Mouse (Mus musculus): ENCODE data around the gene Hist1h2bp. TPM values are rescaled to one million over a fixed set of nuclear protein-coding genes. Genes with fewer than 3 reads are reported as not detected.
"Not testable (repeated sequence)": the region's sequence is repeated elsewhere in the genome, so short reads cannot be mapped to it uniquely, and the experiment has no call there.

The Hist1h2bp gene
- polyA plus RNA-seq, 1 experiment from 2014 or later, result 2.8 TPM

- Histone ChIP-seq H3K4me2 (replicated peaks) (peak overlapping the region; percentile 40), H3K4me3 (replicated peaks) (peak overlapping the region; percentile 16; the same call in 1 of the 2 replicates)
- not testable (repeated sequence) for H3K36me3 ChIP-seq; H3K4me1 ChIP-seq; H3K27me3 ChIP-seq; H3K9ac ChIP-seq; H3K27ac ChIP-seq (replicated peaks); H3K9me3 ChIP-seq (replicated peaks)
- 0% methylated on average over 14 of the region's 14 CpGs for WGBS
- ATAC-seq (ENCODE audit: insufficient number of reproducible peaks, low FRiP score, low TSS enrichment, low read depth), result peak; percentile 44; the same call in 1 of the 2 replicates
Observed at GRCm38 (mm10) chr13:21812092-21812491, 24.8 kb downstream of the Hist1h2bp start.

- WGBS, result 69% methylated on average over 8 of the region's 16 CpGs
- H3K4me2 ChIP-seq (replicated peaks); H3K36me3 ChIP-seq; H3K27ac ChIP-seq (replicated peaks); H3K9ac ChIP-seq; H3K4me3 ChIP-seq (replicated peaks); H3K9me3 ChIP-seq (replicated peaks); ATAC-seq (ENCODE audit: insufficient number of reproducible peaks, low FRiP score, low TSS enrichment, low read depth); H3K27me3 ChIP-seq; H3K4me1 ChIP-seq: not testable (repeated sequence)
Observed at GRCm38 (mm10) chr13:21820082-21820890, 33.0 kb downstream of the Hist1h2bp start.

DNA sequence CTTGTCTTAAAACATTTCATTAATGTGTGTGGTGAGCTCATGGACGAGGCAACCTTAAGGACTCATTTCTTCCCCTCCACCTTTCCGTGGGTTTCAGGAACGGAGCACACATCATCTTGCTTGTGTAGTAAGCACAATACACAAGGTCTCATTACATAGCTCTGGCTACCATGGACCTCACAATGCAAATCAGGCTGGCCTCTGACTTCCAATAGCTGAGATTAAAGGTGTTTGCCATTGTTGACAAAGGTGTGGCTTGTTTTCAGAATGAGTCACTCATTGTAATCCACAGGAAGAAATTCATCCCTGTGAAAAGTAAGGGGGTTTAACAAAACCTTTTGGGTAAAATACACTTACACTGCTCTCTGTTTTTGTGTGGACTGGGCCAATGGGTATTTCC is 41.2 kb downstream of the Hist1h2bp start:
- ATAC-seq (ENCODE audit: insufficient number of reproducible peaks, low FRiP score, low TSS enrichment, low read depth), result no peak
- no peaks in the 10 kb centered on the region; the same call in 1 of the 2 replicates for H3K36me3 ChIP-seq
- no peaks in the 10 kb centered on the region for H3K4me1 ChIP-seq
- WGBS, result 79% methylated on average over 3 of the region's 3 CpGs
- H3K4me2 ChIP-seq (replicated peaks), result no peak overlapping the region
- H3K27me3 ChIP-seq, result no peaks in the 10 kb centered on the region
- no peak overlapping the region for H3K9ac ChIP-seq
- no peak overlapping the region for H3K27ac ChIP-seq (replicated peaks)
- H3K4me3 ChIP-seq (replicated peaks), result no peak overlapping the region
- no peaks in the 10 kb centered on the region for H3K9me3 ChIP-seq (replicated peaks)

DNA sequence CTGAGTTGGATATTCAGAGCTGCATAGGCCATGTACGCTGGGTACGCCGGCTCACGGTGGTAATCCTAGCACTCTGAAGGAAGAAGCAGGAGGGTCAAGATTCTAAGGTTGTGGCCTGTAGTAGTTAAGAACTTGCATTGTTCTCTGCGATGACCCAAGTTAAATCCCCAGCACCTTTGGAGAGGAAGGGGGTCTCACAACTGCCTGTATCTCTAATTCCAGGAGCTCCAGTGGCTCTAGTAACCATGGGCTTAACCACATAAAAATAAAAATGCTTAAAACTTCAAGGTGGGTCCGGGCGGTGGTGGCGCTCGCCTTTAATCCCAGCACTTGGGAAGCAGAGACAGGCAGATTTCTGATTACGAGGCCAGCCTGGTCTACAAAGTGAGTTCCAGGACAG is 43.1 kb downstream of the Hist1h2bp start:
- no peak overlapping the region for H3K4me3 ChIP-seq (replicated peaks)
- H3K9ac ChIP-seq, result no peak overlapping the region
- no peaks in the 10 kb centered on the region for H3K27me3 ChIP-seq
- no peaks in the 10 kb centered on the region; the same call in 1 of the 2 replicates for H3K36me3 ChIP-seq
- ATAC-seq (ENCODE audit: insufficient number of reproducible peaks, low FRiP score, low TSS enrichment, low read depth), result no peak
- no peaks in the 10 kb centered on the region for H3K4me1 ChIP-seq
- H3K27ac ChIP-seq (replicated peaks), result 0 out of 2 replicates have a peak overlapping the region, but pooled peaks have one; percentile 11
- H3K4me2 ChIP-seq (replicated peaks), result no peak overlapping the region
- no peaks in the 10 kb centered on the region for H3K9me3 ChIP-seq (replicated peaks)
- WGBS, result 82% methylated on average over 10 of the region's 10 CpGs

DNA sequence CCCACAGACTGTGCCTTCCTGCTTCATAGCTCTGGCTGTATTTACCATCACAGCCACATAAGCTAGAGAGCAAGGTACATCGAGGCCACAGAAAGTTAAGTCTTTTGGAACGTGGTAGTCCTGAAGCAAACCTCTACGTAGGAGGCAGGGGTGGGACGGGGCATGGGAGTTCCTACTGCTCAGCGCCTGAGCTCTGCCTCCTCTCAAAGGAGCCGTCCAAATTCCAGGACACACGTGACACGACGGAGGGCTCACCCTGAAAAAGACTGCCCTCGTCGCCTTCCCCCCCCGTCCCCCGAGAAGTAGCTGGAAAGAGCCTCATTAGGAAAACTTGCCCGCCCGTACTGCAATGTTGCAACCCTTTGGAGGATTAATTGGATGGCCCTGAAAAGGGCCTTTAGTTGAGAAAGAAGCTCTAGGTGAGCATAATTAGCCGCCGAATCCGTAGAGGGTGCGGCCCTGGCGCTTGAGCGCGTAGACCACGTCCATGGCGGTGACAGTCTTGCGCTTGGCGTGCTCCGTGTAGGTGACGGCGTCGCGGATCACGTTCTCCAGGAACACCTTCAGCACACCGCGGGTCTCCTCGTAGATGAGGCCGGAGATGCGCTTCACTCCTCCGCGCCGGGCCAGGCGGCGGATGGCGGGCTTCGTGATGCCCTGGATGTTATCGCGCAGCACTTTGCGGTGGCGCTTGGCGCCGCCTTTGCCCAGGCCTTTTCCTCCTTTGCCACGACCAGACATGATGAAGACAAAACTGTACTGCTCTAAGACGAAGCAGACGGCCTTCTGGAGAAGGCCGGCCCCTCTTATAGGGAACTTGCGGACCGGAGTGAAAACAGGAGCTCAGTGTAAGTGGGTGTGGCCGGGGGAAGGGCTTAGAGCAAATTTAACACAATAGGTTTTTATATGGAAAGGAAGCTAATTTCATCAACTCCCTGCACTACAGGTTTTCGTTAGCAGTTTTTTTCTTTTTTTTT is 44.4 kb downstream of the Hist1h2bp start, which contains the start of gene Hist1h4n:
TSS of gene Hist1h4n (minus strand) at position 779 of the 977 bp plus-strand sequence.
- not testable (repeated sequence) for H3K9me3 ChIP-seq (replicated peaks); H3K4me1 ChIP-seq; H3K27ac ChIP-seq (replicated peaks); H3K27me3 ChIP-seq; H3K9ac ChIP-seq; H3K36me3 ChIP-seq
- WGBS, result 0% methylated on average over 27 of the region's 58 CpGs
- Histone ChIP-seq H3K4me2 (replicated peaks) (peak within 1 kb of the TSS; percentile 31; the same call in 1 of the 2 replicates), H3K4me3 (replicated peaks) (peak within 1 kb of the TSS; percentile 25)
- peak; percentile 87 for ATAC-seq (ENCODE audit: insufficient number of reproducible peaks, low FRiP score, low TSS enrichment, low read depth)

- no CpG with 5 or more reads among the region's 24 CpGs for WGBS
Observed at GRCm38 (mm10) chr13:21833461-21833860, 46.2 kb downstream of the Hist1h2bp start, which contains the start of the genes Hist1h2ap and Hist1h2br. Gene Hist1h2ap, minus strand, starts transcription at chr13:21833507. Gene Hist1h2br, plus strand, starts transcription at chr13:21833743.

More at GRCm38 (mm10) chr13:21833461-21833860, 46.2 kb downstream of the Hist1h2bp start, which contains the start of the genes Hist1h2ap and Hist1h2br:
- H3K4me3 ChIP-seq (replicated peaks); H3K4me2 ChIP-seq (replicated peaks); H3K9me3 ChIP-seq (replicated peaks); H3K27ac ChIP-seq (replicated peaks); H3K36me3 ChIP-seq; H3K4me1 ChIP-seq; H3K27me3 ChIP-seq; H3K9ac ChIP-seq: not testable (repeated sequence)
- ATAC-seq (ENCODE audit: insufficient number of reproducible peaks, low FRiP score, low TSS enrichment, low read depth), result peak; percentile 93

Small RNA genes lying within 50 kb of the gene (microRNA-seq; reads per million reads assigned to microRNA genes)
- gene Gm19658 (ENCODE audit: borderline number of aligned reads), result not detected
- not detected for gene Gm44346 (ENCODE audit: borderline number of aligned reads)
- not detected for gene Gm44454 (ENCODE audit: borderline number of aligned reads)
- gene Gm44466 (ENCODE audit: borderline number of aligned reads), result not detected

Other genes starting within 250 kb of the Hist1h2bp start
- gene Olfr1366, start 244.7 kb upstream of the Hist1h2bp start, polyA plus RNA-seq (2015; fragmentation: Nextera tagmentation; extraction: Ambion mirVana), result 0.17 and 0.22 TPM in 2 replicates
- gene Olfr1535, start 227.6 kb upstream of the Hist1h2bp start, polyA plus RNA-seq (2015; fragmentation: Nextera tagmentation; extraction: Ambion mirVana), result 0.07 and 0.19 TPM in 2 replicates
- 0.11 TPM in 1 of 2 replicates, not detected in the other for gene Olfr1364, start 205.7 kb upstream of the Hist1h2bp start, polyA plus RNA-seq (2015; fragmentation: Nextera tagmentation; extraction: Ambion mirVana)
- gene Olfr1362, start 173.4 kb upstream of the Hist1h2bp start, polyA plus RNA-seq (2015; fragmentation: Nextera tagmentation; extraction: Ambion mirVana), result 0.13 TPM in 1 of 2 replicates, not detected in the other
- not detected in 2 replicates for gene Olfr11, start 144.9 kb upstream of the Hist1h2bp start, polyA plus RNA-seq (2015; fragmentation: Nextera tagmentation; extraction: Ambion mirVana)
- 0.48 and 0.68 TPM in 2 replicates for gene Olfr1361, start 124.1 kb upstream of the Hist1h2bp start, polyA plus RNA-seq (2015; fragmentation: Nextera tagmentation; extraction: Ambion mirVana)
- gene Olfr1360, start 110.1 kb upstream of the Hist1h2bp start, polyA plus RNA-seq (2015; fragmentation: Nextera tagmentation; extraction: Ambion mirVana), result not detected in 2 replicates
- gene Olfr1359, start 89.3 kb upstream of the Hist1h2bp start, polyA plus RNA-seq (2015; fragmentation: Nextera tagmentation; extraction: Ambion mirVana), result 0.05 and 0.27 TPM in 2 replicates
- 0.60 and 2.0 TPM in 2 replicates for gene Hist1h2bl, start 71.3 kb upstream of the Hist1h2bp start, polyA plus RNA-seq (2015; fragmentation: Nextera tagmentation; extraction: Ambion mirVana)
- 6.9 and 13.7 TPM in 2 replicates for gene Hist1h2ai, start 71.0 kb upstream of the Hist1h2bp start, polyA plus RNA-seq (2015; fragmentation: Nextera tagmentation; extraction: Ambion mirVana)
- gene Hist1h3h, start 69.8 kb upstream of the Hist1h2bp start, polyA plus RNA-seq (2015; fragmentation: Nextera tagmentation; extraction: Ambion mirVana), result 6.6 and 7.1 TPM in 2 replicates
- gene Hist1h2bm, start 65.4 kb upstream of the Hist1h2bp start, polyA plus RNA-seq (2015; fragmentation: Nextera tagmentation; extraction: Ambion mirVana), result 1.8 and 4.1 TPM in 2 replicates
- 1.7 and 1.9 TPM in 2 replicates for gene Hist1h4j, start 52.4 kb upstream of the Hist1h2bp start, polyA plus RNA-seq (2015; fragmentation: Nextera tagmentation; extraction: Ambion mirVana)
- 1.5 and 2.9 TPM in 2 replicates for gene Hist1h4k, start 37.0 kb upstream of the Hist1h2bp start, polyA plus RNA-seq (2015; fragmentation: Nextera tagmentation; extraction: Ambion mirVana)
- 16.1 and 25.2 TPM in 2 replicates for gene Hist1h2ak, start 33.6 kb upstream of the Hist1h2bp start, polyA plus RNA-seq (2015; fragmentation: Nextera tagmentation; extraction: Ambion mirVana)
- gene Hist1h2bn, start 33.3 kb upstream of the Hist1h2bp start, polyA plus RNA-seq (2015; fragmentation: Nextera tagmentation; extraction: Ambion mirVana), result 3.4 and 3.6 TPM in 2 replicates
- 16.8 and 19.6 TPM in 2 replicates for gene Hist1h1b, start 6.8 kb upstream of the Hist1h2bp start, polyA plus RNA-seq (2015; fragmentation: Nextera tagmentation; extraction: Ambion mirVana)
- 86.2 and 99.0 TPM in 2 replicates for gene Hist1h3i, start 4.1 kb upstream of the Hist1h2bp start, polyA plus RNA-seq (2015; fragmentation: Nextera tagmentation; extraction: Ambion mirVana)
- gene Hist1h2an, start 243 bp upstream of the Hist1h2bp start, polyA plus RNA-seq (2015; fragmentation: Nextera tagmentation; extraction: Ambion mirVana), result 2.5 and 10.7 TPM in 2 replicates
- 12.0 and 14.0 TPM in 2 replicates for gene Hist1h2bq, start 22.7 kb downstream of the Hist1h2bp start, polyA plus RNA-seq (2015; fragmentation: Nextera tagmentation; extraction: Ambion mirVana)
- not detected in 2 replicates for gene Hist1h2ao, start 23.0 kb downstream of the Hist1h2bp start, polyA plus RNA-seq (2015; fragmentation: Nextera tagmentation; extraction: Ambion mirVana)
- not detected in 2 replicates for gene Hist1h4m, start 24.3 kb downstream of the Hist1h2bp start, polyA plus RNA-seq (2015; fragmentation: Nextera tagmentation; extraction: Ambion mirVana)
- 10.7 and 11.9 TPM in 2 replicates for gene Hist1h4n, start 44.7 kb downstream of the Hist1h2bp start, polyA plus RNA-seq (2015; fragmentation: Nextera tagmentation; extraction: Ambion mirVana)
- 2,761 and 2,921 TPM in 2 replicates for gene Hist1h2ap, start 46.0 kb downstream of the Hist1h2bp start, polyA plus RNA-seq (2015; fragmentation: Nextera tagmentation; extraction: Ambion mirVana)
- 14.2 and 14.7 TPM in 2 replicates for gene Hist1h2br, start 46.3 kb downstream of the Hist1h2bp start, polyA plus RNA-seq (2015; fragmentation: Nextera tagmentation; extraction: Ambion mirVana)
- gene Zfp184, start 157.6 kb downstream of the Hist1h2bp start, polyA plus RNA-seq (2015; fragmentation: Nextera tagmentation; extraction: Ambion mirVana), result 7.7 and 9.0 TPM in 2 replicates
- gene Pom121l2, start 193.7 kb downstream of the Hist1h2bp start, polyA plus RNA-seq (2015; fragmentation: Nextera tagmentation; extraction: Ambion mirVana), result 0.29 TPM in 2 replicates
- gene Prss16, start 222.3 kb downstream of the Hist1h2bp start, polyA plus RNA-seq (2015; fragmentation: Nextera tagmentation; extraction: Ambion mirVana), result 1.2 and 1.8 TPM in 2 replicates
- 2.8 and 17.2 TPM in 2 replicates for gene Hist1h2ah, start 248.1 kb downstream of the Hist1h2bp start, polyA plus RNA-seq (2015; fragmentation: Nextera tagmentation; extraction: Ambion mirVana)
- gene Hist1h2bk, start 248.4 kb downstream of the Hist1h2bp start, polyA plus RNA-seq (2015; fragmentation: Nextera tagmentation; extraction: Ambion mirVana), result 3.1 and 4.0 TPM in 2 replicates